Mouse (Mus musculus): ENCODE data around the gene Astn2.

DNA sequence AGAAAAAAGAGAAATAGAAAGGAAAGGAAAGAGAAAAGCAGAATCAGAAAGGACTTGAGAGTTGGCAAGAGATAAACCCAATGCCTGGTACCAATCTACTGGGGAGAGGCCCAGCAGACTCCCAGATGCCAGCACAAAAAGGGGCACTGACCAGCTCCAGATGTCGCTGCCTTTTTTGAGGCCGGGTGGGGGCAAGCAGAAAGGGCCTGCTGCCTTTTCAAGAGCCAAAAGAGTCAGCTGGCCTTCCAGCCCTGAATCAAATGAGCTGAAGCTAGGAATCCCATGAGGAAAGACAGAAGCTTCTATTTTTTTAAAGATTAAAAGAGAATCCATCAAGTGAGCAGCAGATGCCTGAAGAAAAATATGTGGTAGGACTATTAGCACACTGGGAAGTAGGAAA is 873.5 kb downstream of the Astn2 start:
- TF ChIP-seq POLR2A (IDR thresholded peaks at IDR 0.05; ENCODE audit: extremely low read depth, insufficient read depth, low read length) (no peak), CTCF (IDR thresholded peaks at IDR 0.05; ENCODE audit: low read depth, low read length) (no peak)

All from liver, adult 2 months (tissue).